Mouse (Mus musculus): ENCODE results near the gene Myo15b.

- TF ChIP-seq CTCF (IDR thresholded peaks at IDR 0.05; ENCODE audit: low read depth, low read length) (no peak), GATA1 (IDR thresholded peaks at IDR 0.05; ENCODE audit: borderline replicate concordance, low read length) (no peak)
These were observed 19.3 kb upstream of the Myo15b start for GRCm38 (mm10) chr11:115838895-115839311.

Data from G1E (cell line).